Mouse (Mus musculus) neural tube, embryonic 13.5 days (tissue): ENCODE results near the gene Tmem135. TPM values are rescaled to one million over a fixed set of nuclear protein-coding genes. Genes with fewer than 3 reads are reported as not detected.
A peak's percentile ranks its signal among the peaks of the same experiment; 100 is the strongest.

Experiments used
- ATAC-seq: fragments of 200-750 bp; cut with Nextera tagmentation; 2 replicates; pipeline ENCODE4 v1.8.0; 2017; ENCODE audit warnings: low read depth, mild to moderate bottlenecking, moderate TSS enrichment, moderate library complexity
- H3K27ac ChIP-seq: fragments of 300-500 bp; sonication (generic); replicated peaks from 2 replicates; pipeline ENCODE4 v1.5.1; 2015; ENCODE audit warnings: moderate library complexity, mild to moderate bottlenecking, inconsistent platforms
- H3K27me3 ChIP-seq: fragments of 300-500 bp; sonication (generic); 2 replicates; pipeline ENCODE4 v1.6.1; 2015; ENCODE audit warnings: mild to moderate bottlenecking, inconsistent platforms
- H3K36me3 ChIP-seq: fragments of 300-500 bp; sonication (generic); 2 replicates; pipeline ENCODE4 v1.6.1; 2015; ENCODE audit warnings: mild to moderate bottlenecking, inconsistent platforms
- H3K4me1 ChIP-seq: fragments of 300-500 bp; sonication (generic); replicated peaks from 2 replicates; pipeline ENCODE4 v1.6.1; 2015; ENCODE audit warnings: inconsistent platforms
- H3K4me2 ChIP-seq: fragments of 300-500 bp; sonication (generic); 2 replicates; pipeline ENCODE4 v1.6.1; 2015; ENCODE audit warnings: inconsistent platforms, mild to moderate bottlenecking, moderate library complexity
- H3K4me3 ChIP-seq: fragments of 300-500 bp; sonication (generic); 2 replicates; pipeline ENCODE4 v1.5.1; 2015; ENCODE audit warnings: mild to moderate bottlenecking, inconsistent platforms
- H3K9ac ChIP-seq: fragments of 300-500 bp; sonication (generic); 2 replicates; pipeline ENCODE4 v1.6.1; 2015; ENCODE audit warnings: moderate library complexity, mild to moderate bottlenecking, inconsistent platforms
- H3K9me3 ChIP-seq: fragments of 300-500 bp; sonication (generic); 2 replicates; pipeline ENCODE4 v1.6.1; 2016; ENCODE audit warnings: inconsistent platforms
- WGBS: fragments of 180-500 bp; shearing (Covaris S2); methylation state at CpG from one replicate; pipeline ENCODE4 v1.1.7; 2015; 5-methylcytosine and 5-hydroxymethylcytosine counted together
- polyA plus RNA-seq: library from polyadenylated mRNA; unstranded; fragments of >200 nt; fragmentation: Nextera tagmentation; extraction: Ambion mirVana; gene quantifications from 2 replicates; pipeline ENCODE4 v1.2.1, GENCODE M21; 2015

The Tmem135 gene
- polyA plus RNA-seq, 1 experiment from 2014 or later = 21.3 TPM

GRCm38 (mm10) chr7:89411346-89411745, 7.3 kb upstream of the Tmem135 start:
- 92% methylated on average over 3 of the region's 3 CpGs for WGBS
- no peaks in the 10 kb centered on the region for H3K27me3 ChIP-seq

GRCm38 (mm10) chr7:89410294-89410693, 6.3 kb upstream of the Tmem135 start:
- ATAC-seq = no peak
- Histone ChIP-seq H3K27ac (no peak overlapping the region), H3K4me2 (no peak overlapping the region), H3K4me3 (no peak overlapping the region), H3K4me1 (peaks cover 6% of the 10 kb centered on the region), H3K9me3 (no peaks in the 10 kb centered on the region), H3K9ac (no peak overlapping the region), H3K27me3 (peaks cover 2% of the 10 kb centered on the region; the same call in 1 of the 2 replicates), H3K36me3 (no peaks in the 10 kb centered on the region)
- WGBS = 64% methylated on average over 4 of the region's 4 CpGs

More at GRCm38 (mm10) chr7:89411346-89411745, 7.3 kb upstream of the Tmem135 start:
- Histone ChIP-seq H3K9me3 (no peaks in the 10 kb centered on the region), H3K9ac (no peak overlapping the region), H3K27ac (no peak overlapping the region), H3K4me3 (no peak overlapping the region), H3K4me2 (no peak overlapping the region), H3K4me1 (peaks cover 5% of the 10 kb centered on the region; the same call in 1 of the 2 replicates), H3K36me3 (no peaks in the 10 kb centered on the region)
- ATAC-seq = no peak

GRCm38 (mm10) chr7:89407006-89407940, 3.3 kb upstream of the Tmem135 start:
- H3K4me1 ChIP-seq = peaks cover 25% of the 10 kb centered on the region
- H3K9me3 ChIP-seq = no peaks in the 10 kb centered on the region
- no peak overlapping the region for H3K27ac ChIP-seq
- no peak overlapping the region for H3K4me3 ChIP-seq
- ATAC-seq = no peak
- no peaks in the 10 kb centered on the region for H3K36me3 ChIP-seq
- 90% methylated on average over 24 of the region's 24 CpGs for WGBS
- H3K4me2 ChIP-seq = no peak overlapping the region
- peaks cover 5% of the 10 kb centered on the region for H3K27me3 ChIP-seq
- H3K9ac ChIP-seq = no peak overlapping the region

GRCm38 (mm10) chr7:89406011-89406410, 2.0 kb upstream of the Tmem135 start:
- peaks cover 33% of the 10 kb centered on the region for H3K4me1 ChIP-seq
- 61% methylated on average over 1 of the region's 1 CpGs for WGBS
- peak overlapping the region; percentile 33 for H3K4me2 ChIP-seq
- H3K9me3 ChIP-seq = no peaks in the 10 kb centered on the region
- ATAC-seq = no peak
- no peak overlapping the region for H3K27ac ChIP-seq
- peaks cover 5% of the 10 kb centered on the region for H3K27me3 ChIP-seq
- H3K4me3 ChIP-seq = peak overlapping the region; percentile 20; the same call in 1 of the 2 replicates
- H3K9ac ChIP-seq = no peak overlapping the region
- H3K36me3 ChIP-seq = no peaks in the 10 kb centered on the region

GRCm38 (mm10) chr7:89404734-89405440, 865 bp upstream of the Tmem135 start:
- WGBS = under 1% methylated on average over 35 of the region's 35 CpGs
- Histone ChIP-seq H3K4me1 (peaks cover 32% of the 10 kb centered on the region), H3K9me3 (no peaks in the 10 kb centered on the region), H3K4me3 (peak overlapping the region; percentile 74), H3K36me3 (no peaks in the 10 kb centered on the region), H3K27me3 (peaks cover 5% of the 10 kb centered on the region), H3K9ac (peak overlapping the region; percentile 86), H3K4me2 (peak overlapping the region; percentile 99), H3K27ac (0 out of 2 replicates have a peak overlapping the region, but pooled peaks have one; percentile 38)
- no peak for ATAC-seq

GRCm38 (mm10) chr7:89403053-89403972, 709 bp downstream of the Tmem135 start:
- Histone ChIP-seq H3K9ac (peak overlapping the region; percentile 86), H3K9me3 (no peaks in the 10 kb centered on the region), H3K4me3 (peak overlapping the region; percentile 74), H3K27me3 (peaks cover 5% of the 10 kb centered on the region), H3K27ac (peak overlapping the region; percentile 80), H3K4me2 (peak overlapping the region; percentile 99), H3K4me1 (peaks cover 32% of the 10 kb centered on the region), H3K36me3 (no peaks in the 10 kb centered on the region)
- ATAC-seq = peak; percentile 88
- 5% methylated on average over 52 of the region's 52 CpGs for WGBS

GRCm38 (mm10) chr7:89401936-89402335, 2.1 kb downstream of the Tmem135 start:
- Histone ChIP-seq H3K36me3 (no peaks in the 10 kb centered on the region), H3K9ac (no peak overlapping the region), H3K27me3 (peaks cover 5% of the 10 kb centered on the region), H3K4me1 (peaks cover 32% of the 10 kb centered on the region), H3K9me3 (no peaks in the 10 kb centered on the region), H3K4me2 (no peak overlapping the region), H3K4me3 (no peak overlapping the region), H3K27ac (no peak overlapping the region)
- WGBS = 82% methylated on average over 3 of the region's 3 CpGs
- no peak for ATAC-seq

- 52% methylated on average over 11 of the region's 11 CpGs for WGBS
- H3K9ac ChIP-seq = no peak overlapping the region
- H3K27ac ChIP-seq = no peak overlapping the region
- H3K4me2 ChIP-seq = no peak overlapping the region
- no peak for ATAC-seq
- peaks cover 32% of the 10 kb centered on the region for H3K4me1 ChIP-seq
- peaks cover 5% of the 10 kb centered on the region for H3K27me3 ChIP-seq
- H3K4me3 ChIP-seq = no peak overlapping the region
- H3K9me3 ChIP-seq = no peaks in the 10 kb centered on the region
- H3K36me3 ChIP-seq = no peaks in the 10 kb centered on the region
These were observed 2.7 kb downstream of the Tmem135 start for GRCm38 (mm10) chr7:89401136-89401858.

DNA sequence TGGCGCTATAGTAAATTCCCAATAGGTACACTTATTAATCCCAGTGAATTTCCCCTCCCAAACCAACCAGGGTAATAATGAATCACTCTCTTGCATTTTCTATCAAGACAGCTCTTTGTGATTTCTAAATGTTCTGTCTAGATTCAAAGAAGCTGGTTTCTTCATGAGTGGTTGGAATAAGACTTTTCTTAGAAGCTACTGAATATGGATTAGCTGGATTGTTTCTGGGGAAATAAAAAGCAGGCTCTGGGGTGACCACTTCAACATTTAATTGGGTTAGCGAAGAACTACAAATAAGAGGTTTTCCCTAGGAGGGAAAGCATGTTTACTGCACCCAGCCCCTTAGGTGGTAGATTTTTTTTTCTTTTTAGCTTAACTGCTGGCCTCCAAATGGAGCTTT, 3.3 kb downstream of the Tmem135 start:
- Histone ChIP-seq H3K9me3 (no peaks in the 10 kb centered on the region), H3K4me2 (no peak overlapping the region), H3K4me3 (no peak overlapping the region), H3K4me1 (peaks cover 32% of the 10 kb centered on the region), H3K27me3 (peaks cover 4% of the 10 kb centered on the region), H3K36me3 (no peaks in the 10 kb centered on the region), H3K9ac (no peak overlapping the region), H3K27ac (no peak overlapping the region)
- ATAC-seq = no peak
- 48% methylated on average over 2 of the region's 2 CpGs for whole genome bisulfite sequencing

DNA sequence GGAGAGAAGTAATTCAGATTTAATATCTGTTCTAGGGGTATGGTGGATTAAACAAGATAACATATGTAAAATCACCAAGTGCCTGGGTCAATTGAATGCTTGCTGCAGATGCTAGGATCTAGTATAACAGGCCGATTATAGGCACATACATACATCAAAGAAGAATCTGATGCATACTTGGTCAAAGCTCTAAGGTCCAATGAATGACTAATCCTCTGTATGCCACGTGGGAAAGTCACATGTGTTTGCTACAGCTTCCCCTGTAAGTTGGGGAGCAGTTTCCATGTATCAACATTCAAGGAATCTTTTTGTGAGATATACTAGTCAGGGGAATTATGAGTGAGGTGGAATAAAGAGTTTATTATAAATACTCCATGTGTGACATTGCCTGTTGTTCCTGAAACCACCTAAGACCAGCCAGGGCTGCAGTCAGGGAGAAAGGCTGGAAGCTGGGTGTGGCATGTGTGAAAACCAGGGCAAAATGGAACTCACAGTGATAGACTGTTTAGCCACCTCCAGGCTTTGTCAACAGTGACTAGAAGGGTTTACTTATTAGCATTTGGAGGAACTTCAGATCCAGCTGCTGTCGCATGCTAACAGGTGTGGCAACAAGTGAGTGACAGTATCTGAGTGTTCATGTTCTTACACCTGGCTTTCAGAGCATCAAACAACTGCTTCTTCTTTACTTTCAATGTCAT, 6.0 kb downstream of the Tmem135 start:
- no peaks in the 10 kb centered on the region for H3K27me3 ChIP-seq
- no peaks in the 10 kb centered on the region for H3K9me3 ChIP-seq
- no peak for ATAC-seq
- peaks cover 19% of the 10 kb centered on the region for H3K4me1 ChIP-seq
- H3K36me3 ChIP-seq = no peaks in the 10 kb centered on the region
- no peak overlapping the region for H3K4me2 ChIP-seq
- no peak overlapping the region for H3K9ac ChIP-seq
- no peak overlapping the region for H3K27ac ChIP-seq
- WGBS = 78% methylated on average over 3 of the region's 3 CpGs
- no peak overlapping the region for H3K4me3 ChIP-seq
